Mouse (Mus musculus): ENCODE data around the gene Arntl. TPM values are rescaled to one million over a fixed set of nuclear protein-coding genes. Genes with fewer than 3 reads are reported as not detected.

Arntl gene
- polyA plus RNA-seq, 3 experiments from 2014 or later: 20.7 to 36.9 (median 30.1) TPM

- ATAC-seq: no peak
Observed at GRCm38 (mm10) chr7:113208388-113208753, 1.1 kb downstream of the Arntl start.

DNA sequence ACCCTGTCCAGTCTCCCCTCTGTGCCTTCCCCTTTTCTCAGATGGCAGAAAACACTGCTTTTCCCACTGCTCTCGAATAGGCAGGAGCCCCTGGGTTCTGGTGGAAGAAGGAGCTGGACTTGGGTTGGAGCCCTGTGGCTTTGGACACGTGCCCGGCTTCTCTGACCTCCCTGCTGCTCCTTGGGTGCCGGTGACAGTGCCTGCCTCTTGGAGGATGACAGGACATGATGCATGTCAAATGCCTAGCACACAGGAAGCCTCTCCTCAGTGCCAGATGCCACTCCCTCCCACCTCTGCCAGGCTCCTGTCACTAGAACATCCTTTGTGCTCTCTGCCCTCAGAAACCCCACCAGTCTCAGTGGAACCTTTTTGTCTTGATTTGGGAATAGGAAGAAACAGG lies 3.2 kb downstream of the Arntl start:
- no peak for ATAC-seq

DNA sequence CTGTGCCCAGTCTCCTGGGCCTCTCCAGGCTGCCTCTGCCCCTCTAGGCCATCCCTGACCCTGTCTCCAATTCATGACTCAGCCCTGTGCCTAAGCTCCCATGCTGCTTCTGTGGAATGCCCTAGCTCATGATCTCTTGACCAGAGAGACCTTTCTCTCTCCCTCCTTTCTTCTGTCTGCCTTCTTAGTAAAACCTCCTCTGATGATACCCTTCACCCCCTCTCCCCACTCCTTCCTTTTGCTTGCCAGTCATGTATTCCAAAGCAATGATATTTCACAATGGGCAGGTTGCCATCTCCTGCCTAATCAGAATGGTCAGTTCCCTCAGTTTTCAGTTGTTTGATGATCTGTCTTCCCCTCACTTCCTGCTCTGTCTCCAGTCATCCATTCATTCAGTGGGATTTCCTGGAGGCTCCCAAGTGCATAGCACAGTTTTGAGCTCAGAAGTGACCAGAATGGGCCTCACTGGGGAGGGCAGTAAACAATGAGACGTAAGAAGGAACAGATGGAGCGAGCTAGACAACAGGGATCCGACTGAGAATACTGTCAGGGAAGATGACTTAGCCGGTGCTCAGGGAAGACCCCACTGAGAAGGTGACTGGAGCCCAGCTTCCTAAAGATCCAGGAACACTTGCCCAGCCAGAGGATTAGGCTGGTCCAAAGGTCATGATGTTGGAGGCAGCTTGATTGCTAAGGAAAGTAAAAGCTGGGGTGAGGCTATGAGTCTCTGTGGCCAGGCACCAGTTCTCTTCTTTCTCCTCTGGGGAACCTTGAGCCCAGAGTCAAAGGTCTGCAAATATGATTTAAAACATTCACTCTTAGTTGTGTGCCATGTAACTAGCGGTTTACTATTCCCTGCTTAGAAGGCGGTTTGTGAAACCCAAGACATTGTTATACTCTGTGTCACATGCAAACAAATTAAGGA lies 7.2 kb downstream of the Arntl start:
- ATAC-seq: no peak

DNA sequence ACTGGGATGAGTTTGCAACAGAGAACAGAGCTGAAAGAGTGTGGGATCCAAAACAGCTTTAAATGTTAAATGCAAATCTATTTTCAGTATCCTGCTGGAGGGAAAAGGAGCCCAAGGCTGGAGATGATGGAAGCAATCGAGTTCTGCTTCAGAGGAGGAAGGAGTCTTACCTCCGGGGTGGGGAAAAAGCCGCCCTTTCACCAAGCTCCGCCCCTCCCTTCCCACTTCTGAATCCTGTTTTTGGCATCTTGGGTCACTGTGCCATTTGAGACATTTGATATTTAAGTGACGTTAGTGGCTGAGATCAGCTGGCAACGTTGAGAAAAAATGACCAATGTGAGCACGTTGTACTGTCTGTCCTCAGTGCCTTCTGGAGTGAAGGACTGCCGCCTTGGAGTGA lies 8.9 kb downstream of the Arntl start:
- ATAC-seq: no peak

GRCm38 (mm10) chr7:113219416-113219815 lies 12.2 kb downstream of the Arntl start:
- ATAC-seq: no peak

GRCm38 (mm10) chr7:113219864-113220263 lies 12.6 kb downstream of the Arntl start:
- ATAC-seq: no peak

GRCm38 (mm10) chr7:113220691-113221238 lies 13.5 kb downstream of the Arntl start:
- ATAC-seq: no peak

GRCm38 (mm10) chr7:113222821-113223220 lies 15.6 kb downstream of the Arntl start:
- no peak for ATAC-seq

DNA sequence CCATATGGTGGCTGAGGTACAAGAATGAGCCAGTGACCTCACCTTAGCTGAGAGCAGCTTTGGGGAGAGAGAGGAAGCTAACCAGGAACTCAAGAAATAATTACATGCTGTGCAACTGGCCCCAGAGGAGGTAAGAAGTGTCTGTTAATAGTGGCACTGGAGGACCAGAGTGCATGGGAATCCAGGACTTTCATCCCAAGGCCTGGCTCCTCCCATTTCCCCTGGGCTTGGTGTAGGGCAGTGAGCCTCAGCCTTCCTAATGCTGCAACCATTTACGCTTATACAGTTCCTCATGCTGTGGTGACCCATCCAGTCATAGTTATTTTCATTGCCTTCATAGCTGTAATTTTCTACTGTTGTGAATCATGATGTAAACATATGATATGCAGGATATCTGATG lies 17.4 kb downstream of the Arntl start:
- ATAC-seq: no peak

DNA sequence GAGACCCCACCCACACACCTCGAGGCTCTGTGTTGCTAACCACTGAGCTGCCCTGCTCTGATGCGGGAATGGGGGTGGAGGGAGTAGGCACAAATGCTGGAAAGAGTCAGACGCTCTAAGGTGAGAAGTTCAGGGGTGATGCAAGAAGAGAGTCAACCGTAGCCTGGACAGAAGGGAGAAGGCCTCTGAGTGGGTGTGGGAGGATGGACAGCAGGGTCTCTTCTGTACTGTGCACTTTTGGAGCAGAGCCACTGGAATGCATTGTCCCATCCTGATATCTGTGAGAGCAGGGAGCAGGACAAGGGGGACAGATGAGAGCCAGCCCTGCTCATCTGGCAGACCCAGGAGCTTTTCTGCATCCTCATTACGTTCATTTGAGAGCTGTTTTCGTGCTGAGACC lies 21.2 kb downstream of the Arntl start:
- no peak for ATAC-seq

- no peak for ATAC-seq
Observed at GRCm38 (mm10) chr7:113236135-113236534, 28.9 kb downstream of the Arntl start.

- no peak for ATAC-seq
Observed at GRCm38 (mm10) chr7:113238365-113238764, 31.1 kb downstream of the Arntl start.

DNA sequence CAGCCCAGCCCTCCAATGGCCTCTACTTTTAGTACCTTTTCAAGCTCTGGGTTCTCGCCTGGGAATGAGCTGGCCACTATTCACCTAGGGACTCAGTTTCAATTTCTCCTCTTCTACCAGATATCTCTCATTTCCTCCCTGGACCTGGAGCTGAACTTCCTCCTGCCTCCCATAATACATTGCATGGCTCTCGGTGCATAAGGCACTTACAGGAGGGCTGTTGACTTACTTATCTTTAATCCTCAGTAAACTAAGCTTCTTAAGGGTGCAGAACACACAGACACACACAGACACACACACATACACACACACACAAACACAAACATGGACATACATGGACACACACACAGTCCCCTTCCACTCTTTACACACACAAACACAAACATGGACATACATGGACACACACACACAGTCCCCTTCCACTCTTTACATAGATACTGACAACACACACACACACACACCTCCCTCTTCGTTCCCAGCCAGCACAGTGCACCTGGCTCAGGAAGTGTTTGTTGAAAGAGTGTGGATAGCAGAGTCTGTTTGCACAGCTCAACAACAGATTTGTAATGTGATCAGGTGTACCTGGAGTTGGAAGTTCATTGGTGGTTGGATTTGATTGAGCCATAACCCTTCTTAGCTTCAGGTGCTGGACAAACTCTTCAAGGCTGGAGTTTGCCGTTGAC lies 32.3 kb downstream of the Arntl start:
- no peak for ATAC-seq

- peak; percentile 23 for ATAC-seq
Observed at GRCm38 (mm10) chr7:113240438-113240837, 33.2 kb downstream of the Arntl start.

DNA sequence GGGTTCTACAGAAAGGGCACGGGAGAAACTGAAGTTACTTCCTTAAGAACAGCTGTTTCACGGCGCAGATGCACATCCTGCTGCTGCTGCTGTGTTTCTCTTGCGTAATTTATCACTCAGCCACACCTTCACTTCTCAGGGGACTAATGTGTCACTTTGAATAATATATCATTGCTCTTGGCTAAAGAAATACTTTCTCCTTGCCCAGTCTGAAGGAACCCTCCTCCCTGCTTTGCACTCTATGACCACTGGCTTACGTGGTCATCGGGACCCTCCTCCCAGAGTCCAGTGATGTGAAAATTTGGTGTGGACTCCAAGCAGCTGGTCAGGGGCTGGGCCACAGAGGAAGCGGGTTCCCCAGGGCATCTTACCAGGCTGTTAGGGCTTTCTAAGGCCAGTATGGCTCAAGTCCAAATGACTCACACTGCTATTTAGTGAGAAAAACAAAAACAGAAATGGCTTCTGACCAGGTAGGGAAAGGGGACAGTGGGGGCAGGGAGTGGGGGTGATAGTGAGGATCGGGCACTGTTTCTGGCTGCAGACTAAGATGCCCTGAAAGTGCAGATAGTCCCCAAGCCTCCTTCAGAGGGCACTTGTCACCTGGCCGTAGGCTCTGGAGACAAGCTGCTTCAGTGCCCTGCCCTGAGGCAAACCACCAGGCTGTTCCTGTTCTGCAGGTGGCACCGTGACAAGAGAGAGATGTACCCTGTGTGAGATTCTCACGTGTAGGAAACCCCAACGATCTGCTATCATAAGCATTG lies 34.8 kb downstream of the Arntl start:
- peak; percentile 55 for ATAC-seq

DNA sequence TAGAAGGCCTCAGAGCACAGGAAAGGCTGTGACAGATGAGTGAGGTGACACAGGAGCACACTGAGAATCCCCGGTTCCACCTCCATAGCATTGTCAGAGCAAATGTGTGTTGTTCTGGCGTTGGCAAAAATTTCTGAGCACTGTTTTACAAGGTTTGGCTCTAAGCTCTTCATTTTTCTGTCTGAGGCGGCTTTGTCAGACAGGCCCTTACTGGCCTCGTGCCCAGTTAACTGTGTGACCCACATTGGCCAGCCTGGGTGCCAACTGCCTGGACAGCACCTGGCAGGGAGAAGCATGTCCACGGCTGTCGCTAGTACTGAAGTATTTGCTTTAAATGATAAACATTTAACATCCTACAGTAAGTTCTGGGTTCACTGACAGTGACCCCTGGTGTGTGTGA lies 35.4 kb downstream of the Arntl start:
- ATAC-seq: no peak

- no peak for ATAC-seq
Observed at GRCm38 (mm10) chr7:113245144-113245543, 37.9 kb downstream of the Arntl start.

- ATAC-seq: no peak
Observed at GRCm38 (mm10) chr7:113246512-113246911, 39.2 kb downstream of the Arntl start.

GRCm38 (mm10) chr7:113247167-113247566 lies 39.9 kb downstream of the Arntl start:
- no peak for ATAC-seq

- ATAC-seq: no peak
Observed at GRCm38 (mm10) chr7:113249134-113249825, 42.0 kb downstream of the Arntl start.

GRCm38 (mm10) chr7:113250433-113250991 lies 43.2 kb downstream of the Arntl start:
- ATAC-seq: peak; percentile 79

- no peak for ATAC-seq
Observed at GRCm38 (mm10) chr7:113251001-113251400, 43.7 kb downstream of the Arntl start.

All from inflammation-experienced regulatory T-cells, adult 6 months (primary cell).